Mouse (Mus musculus): ENCODE measurements around the gene Alg11. TPM values are rescaled to one million over a fixed set of nuclear protein-coding genes. Genes with fewer than 3 reads are reported as not detected.
A peak's percentile ranks its signal among the peaks of the same experiment; 100 is the strongest.

The Alg11 gene
- polyA plus RNA-seq, 1 experiment = 13.0 TPM

GRCm38 (mm10) chr8:22059153-22059738 lies 1.3 kb upstream of the Alg11 start:
- H3K27ac ChIP-seq (ENCODE audit: insufficient read depth, low read length) = no peak overlapping the region
- TF ChIP-seq POLR2A (IDR thresholded peaks at IDR 0.05; ENCODE audit: extremely low read depth, insufficient read depth, low read length) = no peak
- TF ChIP-seq CTCF (IDR thresholded peaks at IDR 0.05; ENCODE audit: extremely low read depth, insufficient read depth, low read length) = no peak
- peak overlapping the region; percentile 46; the same call in 1 of the 2 replicates for H3K4me3 ChIP-seq (ENCODE audit: insufficient read depth, low read length)
- H3K4me1 ChIP-seq (ENCODE audit: control insufficient read depth, insufficient read depth, low read length) = no peaks in the 10 kb centered on the region

GRCm38 (mm10) chr8:22059821-22060445 lies 588 bp upstream of the Alg11 start, which contains the start of gene Atp7b:
TSS of gene Atp7b (minus strand) at chr8:22060305.
- no peaks in the 10 kb centered on the region for H3K4me1 ChIP-seq (ENCODE audit: control insufficient read depth, insufficient read depth, low read length)
- no peak within 1 kb of the TSS for H3K27ac ChIP-seq (ENCODE audit: insufficient read depth, low read length)
- peak within 1 kb of the TSS; percentile 46 for H3K4me3 ChIP-seq (ENCODE audit: insufficient read depth, low read length)
- no peak for TF ChIP-seq POLR2A (IDR thresholded peaks at IDR 0.05; ENCODE audit: extremely low read depth, insufficient read depth, low read length)
- TF ChIP-seq CTCF (IDR thresholded peaks at IDR 0.05; ENCODE audit: extremely low read depth, insufficient read depth, low read length) = no peak

- Histone ChIP-seq H3K27ac (ENCODE audit: insufficient read depth, low read length) (no peak overlapping the region), H3K4me3 (ENCODE audit: insufficient read depth, low read length) (peak overlapping the region; percentile 46; the same call in 1 of the 2 replicates), H3K4me1 (ENCODE audit: control insufficient read depth, insufficient read depth, low read length) (no peaks in the 10 kb centered on the region)
- TF ChIP-seq POLR2A (IDR thresholded peaks at IDR 0.05; ENCODE audit: extremely low read depth, insufficient read depth, low read length) = no peak
- TF ChIP-seq CTCF (IDR thresholded peaks at IDR 0.05; ENCODE audit: extremely low read depth, insufficient read depth, low read length) = no peak
These were observed 605 bp downstream of the Alg11 start for GRCm38 (mm10) chr8:22061126-22061525.

GRCm38 (mm10) chr8:22079313-22080007 lies 18.9 kb downstream of the Alg11 start:
- H3K27ac ChIP-seq (ENCODE audit: insufficient read depth, low read length) = no peak overlapping the region
- H3K4me1 ChIP-seq (ENCODE audit: control insufficient read depth, insufficient read depth, low read length) = no peaks in the 10 kb centered on the region
- TF ChIP-seq POLR2A (IDR thresholded peaks at IDR 0.05; ENCODE audit: extremely low read depth, insufficient read depth, low read length) (no peak), CTCF (IDR thresholded peaks at IDR 0.05; ENCODE audit: extremely low read depth, insufficient read depth, low read length) (no peak)
- H3K4me3 ChIP-seq (ENCODE audit: insufficient read depth, low read length) = no peak overlapping the region

- Histone ChIP-seq H3K4me3 (ENCODE audit: insufficient read depth, low read length) (no peak overlapping the region), H3K4me1 (ENCODE audit: control insufficient read depth, insufficient read depth, low read length) (no peaks in the 10 kb centered on the region)
- no peak for TF ChIP-seq POLR2A (IDR thresholded peaks at IDR 0.05; ENCODE audit: extremely low read depth, insufficient read depth, low read length)
- no peak for TF ChIP-seq CTCF (IDR thresholded peaks at IDR 0.05; ENCODE audit: extremely low read depth, insufficient read depth, low read length)
These were observed 28.7 kb downstream of the Alg11 start for GRCm38 (mm10) chr8:22089226-22089625.

GRCm38 (mm10) chr8:22091568-22091967 lies 31.0 kb downstream of the Alg11 start:
- Histone ChIP-seq H3K27ac (ENCODE audit: insufficient read depth, low read length) (no peak overlapping the region), H3K4me1 (ENCODE audit: control insufficient read depth, insufficient read depth, low read length) (no peaks in the 10 kb centered on the region), H3K4me3 (ENCODE audit: insufficient read depth, low read length) (no peak overlapping the region)
- no peak for TF ChIP-seq CTCF (IDR thresholded peaks at IDR 0.05; ENCODE audit: extremely low read depth, insufficient read depth, low read length)
- TF ChIP-seq POLR2A (IDR thresholded peaks at IDR 0.05; ENCODE audit: extremely low read depth, insufficient read depth, low read length) = no peak

More at GRCm38 (mm10) chr8:22089226-22089625, 28.7 kb downstream of the Alg11 start:
- H3K27ac ChIP-seq (ENCODE audit: insufficient read depth, low read length) = no peak overlapping the region

- Histone ChIP-seq H3K4me1 (ENCODE audit: control insufficient read depth, insufficient read depth, low read length) (no peaks in the 10 kb centered on the region), H3K27ac (ENCODE audit: insufficient read depth, low read length) (no peak overlapping the region), H3K4me3 (ENCODE audit: insufficient read depth, low read length) (no peak overlapping the region)
- TF ChIP-seq POLR2A (IDR thresholded peaks at IDR 0.05; ENCODE audit: extremely low read depth, insufficient read depth, low read length) (no peak), CTCF (IDR thresholded peaks at IDR 0.05; ENCODE audit: extremely low read depth, insufficient read depth, low read length) (no peak)
These were observed 46.5 kb downstream of the Alg11 start for GRCm38 (mm10) chr8:22107020-22107419.

Other genes with a start within 250 kb of the Alg11 start
- gene Defb50, start 237.2 kb upstream of the Alg11 start, polyA plus RNA-seq (2012; rRNA removed) = not detected in 2 replicates
- not detected in 2 replicates for gene Defb2, start 220.8 kb upstream of the Alg11 start, polyA plus RNA-seq (2012; rRNA removed)
- not detected in 2 replicates for gene Defb10, start 201.8 kb upstream of the Alg11 start, polyA plus RNA-seq (2012; rRNA removed)
- gene Defb9, start 175.3 kb upstream of the Alg11 start, polyA plus RNA-seq (2012; rRNA removed) = not detected in 2 replicates
- not detected in 2 replicates for gene Defb11, start 154.3 kb upstream of the Alg11 start, polyA plus RNA-seq (2012; rRNA removed)
- not detected in 2 replicates for gene Defb15, start 128.0 kb upstream of the Alg11 start, polyA plus RNA-seq (2012; rRNA removed)
- not detected in 2 replicates for gene Defb35, start 122.4 kb upstream of the Alg11 start, polyA plus RNA-seq (2012; rRNA removed)
- not detected in 2 replicates for gene Defb13, start 114.0 kb upstream of the Alg11 start, polyA plus RNA-seq (2012; rRNA removed)
- gene Fam90a1a, start 102.0 kb upstream of the Alg11 start, polyA plus RNA-seq (2012; rRNA removed) = not detected in 2 replicates
- gene Ccdc70, start 90.9 kb upstream of the Alg11 start, polyA plus RNA-seq (2012; rRNA removed) = not detected in 2 replicates
- gene Atp7b, start 416 bp upstream of the Alg11 start, polyA plus RNA-seq (2012; rRNA removed) = 1.4 and 1.6 TPM in 2 replicates
- gene Nek5, start 64.3 kb downstream of the Alg11 start, polyA plus RNA-seq (2012; rRNA removed) = 0.04 and 0.33 TPM in 2 replicates
- 2.7 and 2.8 TPM in 2 replicates for gene Nek3, start 105.7 kb downstream of the Alg11 start, polyA plus RNA-seq (2012; rRNA removed)
- gene Ckap2, start 125.1 kb downstream of the Alg11 start, polyA plus RNA-seq (2012; rRNA removed) = 0.85 and 1.7 TPM in 2 replicates
- 14.2 and 14.7 TPM in 2 replicates for gene Vps36, start 132.1 kb downstream of the Alg11 start, polyA plus RNA-seq (2012; rRNA removed)
- gene Thsd1, start 166.6 kb downstream of the Alg11 start, polyA plus RNA-seq (2012; rRNA removed) = 4.7 and 5.6 TPM in 2 replicates
- not detected in 2 replicates for gene Tpte, start 222.7 kb downstream of the Alg11 start, polyA plus RNA-seq (2012; rRNA removed)